Mouse (Mus musculus): Measurements from ENCODE around the gene Slc36a4. TPM values are rescaled to one million over a fixed set of nuclear protein-coding genes. Genes with fewer than 3 reads are reported as not detected.

The Slc36a4 gene
- total RNA-seq (2021) = 10 to 100 TPM; 30.6 to 31.2 TPM
- 3.0 and 5.0 TPM in 2 replicates for polyA plus RNA-seq (2012; rRNA removed)
- long read RNA-seq, full-length matches to known transcripts = 4 of 9 reads
- long read RNA-seq, partial matches to known transcripts = 1 of 9 reads
- long read RNA-seq, other reads (novel, unspliced or antisense) = 4 of 9 reads

DNA sequence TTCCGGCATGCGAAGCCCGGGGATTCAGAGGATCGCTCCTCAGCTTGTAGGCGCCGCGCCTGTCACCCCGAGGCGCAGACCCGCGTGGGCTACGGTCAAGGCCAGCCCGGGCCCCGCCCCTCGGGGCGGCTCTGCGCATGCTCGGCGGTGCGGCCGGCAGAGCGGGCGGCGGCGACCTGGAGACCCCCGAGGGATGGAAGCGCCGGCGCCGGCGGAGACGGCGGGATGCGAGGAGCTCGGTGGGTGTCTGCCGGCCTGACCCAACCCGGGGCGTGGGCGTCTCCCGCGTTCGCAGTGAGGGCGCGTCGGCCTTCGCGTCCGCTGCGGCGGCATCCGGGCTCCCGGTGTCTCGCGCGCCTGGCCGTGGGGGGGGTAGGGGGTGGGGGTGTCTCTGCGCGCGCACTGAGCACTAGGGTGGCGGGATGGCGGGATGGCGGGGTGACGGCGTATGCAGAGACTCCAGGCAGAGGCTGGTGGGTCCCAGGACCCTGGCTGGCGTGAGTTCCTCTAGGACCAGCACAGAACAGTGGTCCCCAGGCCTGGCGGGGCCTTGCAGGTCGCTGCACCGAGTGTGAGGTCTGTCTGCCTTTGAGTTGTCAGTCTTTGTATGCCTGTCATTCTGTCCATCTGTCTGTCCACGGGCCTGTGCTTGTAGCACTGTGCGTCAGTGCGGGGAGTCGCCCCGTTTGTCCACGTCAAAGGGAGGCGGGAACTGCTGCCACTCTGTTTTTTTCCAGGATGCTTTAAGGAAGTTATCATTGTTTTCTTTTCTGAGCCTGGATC, at the start of gene Slc36a4:
Gene Slc36a4 (plus strand): TSS at position 140 of the 783 bp plus-strand sequence.
- peak; percentile 91 for DNase-seq

DNA sequence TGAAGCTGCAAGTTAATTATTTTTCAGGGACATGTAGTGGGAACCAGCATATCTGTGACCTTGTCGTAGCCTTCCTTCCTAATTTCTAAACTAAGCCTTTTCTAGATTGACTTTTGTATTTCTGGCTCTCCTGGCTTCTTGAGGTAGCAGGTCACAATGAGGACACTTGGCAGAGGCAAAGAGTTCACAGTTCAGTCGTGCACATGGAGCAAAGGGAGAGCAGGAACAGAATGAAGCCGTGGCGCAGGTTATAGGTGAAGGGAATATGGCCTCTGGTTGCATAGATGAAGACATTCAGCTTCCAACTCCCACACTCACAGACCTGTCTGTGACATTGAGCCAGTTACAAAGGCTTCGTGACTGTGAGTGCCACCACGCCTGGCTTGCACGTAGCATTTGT, 44.9 kb upstream of the Slc36a4 start:
- no peak for DNase-seq

DNA sequence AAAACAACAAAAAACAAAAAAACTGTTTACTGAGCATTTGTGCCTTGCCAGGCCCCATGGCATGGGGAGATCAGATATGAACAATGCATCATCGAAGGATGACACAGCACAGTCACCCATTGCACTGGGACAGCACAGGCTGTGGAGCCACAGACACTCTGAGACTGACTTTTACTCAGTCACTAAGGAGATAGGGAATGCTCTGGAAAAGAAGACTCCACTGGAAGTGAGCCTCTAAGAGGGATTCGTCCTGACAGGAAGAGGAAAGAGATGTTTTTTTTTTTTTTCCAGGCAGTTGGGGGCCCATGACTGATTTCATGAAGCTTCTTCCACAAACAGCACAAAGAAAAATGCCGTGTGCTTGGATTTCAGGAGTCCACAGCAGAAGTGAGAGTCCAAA, 40.1 kb upstream of the Slc36a4 start:
- DNase-seq = no peak

DNA sequence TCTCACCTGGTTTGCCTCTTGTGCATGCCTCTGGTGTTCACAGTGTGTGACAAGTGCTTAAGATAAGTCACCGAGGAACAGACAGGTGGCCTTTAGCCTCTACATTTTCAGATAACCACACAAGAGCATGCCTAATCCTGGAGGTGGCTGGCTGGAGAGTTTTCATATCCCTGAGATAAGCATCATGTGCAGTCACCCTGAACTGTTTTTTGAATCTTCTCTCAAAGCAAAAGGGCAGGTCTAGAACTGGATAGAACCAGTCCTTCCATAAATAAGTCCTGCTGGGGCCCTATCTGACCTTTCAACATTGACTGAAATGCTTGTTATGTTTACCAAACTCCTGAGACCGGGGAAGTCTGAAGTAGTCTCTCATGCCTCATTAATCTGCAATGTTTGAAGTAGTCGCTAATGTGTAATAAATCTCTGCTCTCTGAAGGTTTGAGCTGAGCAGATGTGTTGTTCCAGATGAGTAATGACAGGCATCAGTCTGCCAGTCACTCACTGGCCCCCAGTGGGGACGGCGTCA, 39.5 kb upstream of the Slc36a4 start:
- DNase-seq = no peak

DNA sequence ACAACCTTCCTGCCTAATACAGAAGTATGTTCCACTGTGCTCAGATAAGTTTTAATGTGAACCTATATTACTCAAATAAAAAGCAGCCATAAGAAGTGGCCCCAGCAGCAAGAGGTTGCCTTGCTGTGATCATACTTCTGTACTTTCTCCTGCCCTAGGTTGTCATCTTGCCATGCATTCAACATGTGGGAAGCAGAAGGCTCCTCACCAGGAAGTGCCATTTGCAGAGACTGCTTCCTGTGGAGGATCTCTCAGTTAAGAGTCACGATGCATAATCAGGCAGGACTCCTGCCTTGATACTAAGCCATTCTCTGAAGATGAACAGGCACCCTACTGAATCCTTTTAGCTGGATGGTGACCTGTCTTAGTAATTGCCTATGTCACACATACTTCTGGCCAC, 37.3 kb upstream of the Slc36a4 start:
- no peak for DNase-seq

DNA sequence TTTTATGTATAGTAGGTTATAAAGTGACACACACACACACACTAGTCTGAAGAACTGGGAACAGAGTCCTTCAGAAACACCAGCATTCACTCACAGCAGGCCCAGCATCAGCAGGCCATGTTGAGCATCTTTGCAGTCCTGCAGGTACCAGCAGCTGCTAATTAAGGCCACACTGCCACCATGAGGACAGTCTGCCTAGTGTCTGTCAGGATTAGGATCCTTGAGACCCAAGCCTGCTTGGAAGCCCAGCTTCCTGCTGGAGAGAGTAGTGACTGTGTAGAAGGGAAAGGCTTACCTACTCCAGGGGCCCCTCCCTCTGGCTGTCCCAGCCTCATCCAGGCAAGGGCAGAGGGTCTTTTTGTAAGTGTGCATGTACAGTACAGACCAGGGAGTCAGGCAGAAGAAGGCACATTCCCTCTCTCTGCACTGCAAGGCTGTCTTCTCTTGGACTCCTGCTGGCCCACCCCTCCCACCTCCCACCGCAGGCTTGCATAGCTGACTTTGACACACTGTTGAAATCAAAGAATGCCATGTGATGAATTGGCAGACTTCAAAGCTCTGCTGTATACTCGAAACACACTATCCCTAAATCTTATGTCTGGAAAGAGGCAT, 27.6 kb upstream of the Slc36a4 start:
- DNase-seq = peak; percentile 84

DNA sequence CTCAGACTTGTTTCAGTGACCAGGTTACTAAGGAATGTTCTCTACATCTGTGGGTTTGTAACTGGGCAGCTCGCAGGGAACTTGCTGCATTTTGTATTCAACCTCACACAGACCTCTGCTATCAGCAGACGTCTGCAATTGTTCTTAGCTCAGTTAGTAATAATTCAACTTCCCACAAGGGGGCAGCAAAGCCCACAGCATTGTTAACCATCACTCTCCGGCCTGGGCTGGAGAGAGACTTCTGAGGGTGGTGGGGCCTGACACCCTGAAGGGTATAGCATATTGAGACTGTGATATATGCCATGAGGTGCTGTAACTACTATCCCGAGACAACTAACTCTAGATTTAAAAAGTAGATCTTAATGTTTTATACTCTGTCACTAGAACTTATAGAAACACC, 24.3 kb upstream of the Slc36a4 start:
- peak; percentile 68 for DNase-seq

DNA sequence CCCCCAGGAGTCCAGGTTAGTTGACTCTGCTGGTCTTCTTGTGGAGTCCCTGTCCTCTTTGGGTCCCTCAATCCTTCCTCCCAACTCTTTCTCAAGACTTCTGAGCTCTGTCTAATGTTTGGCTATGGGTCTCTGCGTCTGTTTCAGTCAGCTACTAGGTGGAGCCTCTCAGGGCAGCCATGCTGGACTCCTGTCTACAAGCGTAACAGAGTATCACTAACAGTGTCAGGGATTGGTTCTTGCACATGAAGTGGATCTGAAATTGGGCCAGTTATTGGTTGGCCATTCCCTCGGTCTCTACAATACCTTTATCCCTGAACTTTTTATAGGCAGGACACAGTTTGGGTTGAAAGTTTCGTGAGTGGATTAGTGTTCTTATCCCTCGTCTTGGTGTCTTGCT, 22.2 kb upstream of the Slc36a4 start:
- DNase-seq = no peak

DNA sequence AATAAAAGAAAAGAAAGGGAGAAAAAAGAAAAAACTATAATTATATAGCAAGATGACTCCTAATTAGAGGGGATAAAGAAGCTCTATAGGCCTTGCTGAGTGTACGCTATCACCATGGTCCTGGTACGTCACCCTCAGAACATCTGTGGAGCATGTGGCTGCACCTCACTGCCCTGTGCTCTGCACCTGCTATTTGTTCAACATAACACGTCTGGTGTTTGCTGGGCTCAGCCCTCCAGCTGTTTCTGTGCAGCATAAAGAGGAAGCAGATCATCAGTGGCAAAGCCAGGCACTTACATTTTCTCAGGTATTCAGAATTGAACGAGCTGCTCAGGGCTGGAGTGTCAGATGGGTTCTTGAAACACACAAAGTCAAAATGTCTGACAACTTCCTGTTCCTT, 15.7 kb upstream of the Slc36a4 start:
- DNase-seq = no peak

DNA sequence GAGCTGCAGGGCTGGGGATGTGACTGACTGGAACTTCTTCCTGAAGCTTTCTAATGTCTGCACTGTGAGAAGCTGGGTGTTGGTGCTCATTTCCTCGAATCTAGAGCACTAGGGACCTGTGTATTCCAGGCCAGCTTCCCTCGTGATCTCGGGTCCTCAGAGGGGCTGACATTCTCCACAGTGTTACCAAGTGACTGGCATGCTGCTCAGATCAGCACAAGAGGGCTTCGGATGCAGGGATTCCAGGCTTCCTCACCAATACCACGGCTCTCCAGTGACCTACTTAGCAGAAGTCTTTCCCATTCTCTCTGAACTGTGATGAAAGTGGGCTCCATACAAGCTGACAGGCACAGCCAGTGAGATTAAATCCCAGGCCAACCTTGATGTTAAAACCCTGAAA, 14.5 kb upstream of the Slc36a4 start:
- no peak for DNase-seq

DNA sequence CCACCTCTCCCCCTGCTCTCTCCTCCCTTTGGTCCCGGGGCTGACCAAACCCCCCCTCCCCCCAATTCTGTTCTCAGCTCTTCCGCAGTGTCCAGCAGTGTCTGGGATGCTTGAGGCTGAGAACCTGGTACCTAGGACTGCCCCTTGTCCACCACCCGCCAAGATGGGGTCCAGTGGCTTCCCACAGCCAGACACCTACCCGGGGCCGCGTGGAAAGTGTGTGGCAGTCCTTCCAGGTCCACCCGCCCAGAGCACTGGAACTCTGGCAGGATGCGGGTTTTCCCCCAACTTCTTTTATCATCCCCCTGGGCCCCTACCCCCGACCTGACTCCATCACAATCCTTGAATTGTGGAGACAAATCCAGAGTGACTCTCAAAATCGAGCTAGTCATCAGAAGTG, 3.8 kb upstream of the Slc36a4 start:
- no peak for DNase-seq

DNA sequence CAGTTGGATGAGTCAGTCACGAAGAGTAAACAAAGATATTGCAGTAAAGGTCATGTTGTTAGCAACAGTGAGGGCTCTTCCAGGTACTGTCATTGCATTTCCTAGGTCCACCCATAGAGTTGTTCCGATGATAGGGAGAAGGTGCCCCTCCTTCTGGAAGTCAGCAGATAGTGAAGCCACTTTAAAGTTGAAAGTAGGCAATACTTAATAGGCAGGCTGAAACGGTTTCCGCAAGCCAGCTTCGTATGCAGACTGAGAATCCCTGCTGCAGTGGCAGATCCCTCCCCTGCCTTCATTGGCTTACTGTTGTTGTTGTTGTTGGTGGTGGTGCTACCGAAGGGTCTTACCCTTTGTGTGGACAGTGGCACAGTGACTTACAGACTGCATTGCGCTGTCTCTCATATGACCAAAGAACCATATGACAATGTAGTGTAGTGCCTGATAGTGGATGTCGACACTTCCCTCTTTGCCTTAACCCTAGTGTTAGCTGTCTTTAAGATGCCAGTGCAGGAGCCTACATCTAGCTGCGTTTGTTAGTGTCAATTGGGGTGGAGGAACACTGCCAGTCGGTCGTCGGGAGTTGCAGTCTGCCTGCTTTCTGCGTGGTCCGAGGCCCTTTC, 449 bp upstream of the Slc36a4 start:
- DNase-seq = peak; percentile 52

DNA sequence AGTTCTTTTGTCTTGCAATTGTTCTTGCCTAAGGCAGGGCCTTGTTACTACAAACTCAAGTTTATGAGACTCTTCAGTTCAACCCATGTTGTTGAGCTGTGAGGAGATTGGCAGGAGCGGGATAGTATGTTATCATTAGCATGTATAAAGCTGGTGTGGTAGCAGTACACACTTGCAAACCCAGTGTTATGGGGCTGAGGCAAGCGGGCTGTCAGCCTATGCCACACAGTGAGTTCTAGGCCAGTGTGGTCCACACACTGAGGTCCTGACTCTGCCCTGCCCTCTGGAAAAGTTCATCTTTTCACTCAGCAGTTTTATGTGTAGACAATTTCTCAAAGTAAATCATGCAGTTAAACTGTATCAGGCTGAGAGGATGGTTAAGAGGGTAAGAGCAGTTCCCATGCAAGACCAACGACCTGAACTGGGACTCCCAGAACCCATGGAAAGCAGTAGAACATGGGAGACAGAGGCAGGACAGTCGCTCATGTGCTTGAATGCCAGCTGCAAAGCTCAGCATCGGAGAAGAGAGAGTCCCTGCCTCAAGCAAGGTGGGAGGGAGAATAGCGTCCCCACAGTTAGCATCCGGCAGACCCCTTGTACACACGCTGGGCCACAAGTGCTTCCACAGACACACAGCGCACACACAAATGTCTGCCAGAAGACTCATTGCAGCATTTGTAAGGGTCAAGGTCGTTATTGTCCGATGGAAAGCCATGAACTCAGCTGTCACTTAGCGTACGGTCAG, 1.5 kb downstream of the Slc36a4 start:
- DNase-seq = no peak

DNA sequence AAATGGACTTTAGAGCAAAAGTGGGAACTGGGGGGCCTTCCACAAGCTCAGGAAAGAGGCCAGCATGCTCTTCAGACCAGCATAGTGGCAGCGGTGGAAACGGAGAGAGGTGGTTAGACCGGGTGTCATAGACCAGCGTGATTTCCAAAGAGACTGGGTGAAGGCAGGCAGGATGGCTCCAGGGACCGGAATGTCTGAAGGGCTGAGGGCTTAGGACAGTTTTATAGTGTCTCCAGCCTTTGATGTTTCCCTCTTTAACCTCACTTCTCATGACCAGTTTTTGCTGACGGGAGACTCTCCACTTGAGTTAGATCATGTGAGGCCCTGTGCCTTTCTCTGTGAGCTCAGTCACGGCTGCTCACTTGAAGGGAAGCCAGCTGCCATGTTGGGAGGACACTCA, 2.1 kb downstream of the Slc36a4 start:
- DNase-seq = no peak

DNA sequence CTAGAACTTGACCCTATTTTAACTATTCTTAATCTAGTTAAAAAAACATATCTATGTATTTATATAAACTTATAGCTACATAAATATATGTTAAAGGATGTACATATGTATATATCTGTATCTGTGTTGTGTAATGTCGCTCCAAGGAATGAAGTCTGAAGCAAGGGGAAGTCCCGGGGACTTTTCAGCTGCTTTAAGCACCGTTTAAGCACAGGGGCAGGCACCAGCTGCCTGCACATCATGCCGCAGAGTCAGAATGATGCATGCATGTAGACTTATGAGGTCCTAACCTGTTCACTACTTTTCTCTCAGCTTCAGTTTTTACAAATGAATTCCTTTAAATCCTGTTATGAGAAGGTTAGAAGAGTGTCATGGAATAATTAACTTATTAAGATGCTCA, 5.3 kb downstream of the Slc36a4 start:
- DNase-seq = no peak

DNA sequence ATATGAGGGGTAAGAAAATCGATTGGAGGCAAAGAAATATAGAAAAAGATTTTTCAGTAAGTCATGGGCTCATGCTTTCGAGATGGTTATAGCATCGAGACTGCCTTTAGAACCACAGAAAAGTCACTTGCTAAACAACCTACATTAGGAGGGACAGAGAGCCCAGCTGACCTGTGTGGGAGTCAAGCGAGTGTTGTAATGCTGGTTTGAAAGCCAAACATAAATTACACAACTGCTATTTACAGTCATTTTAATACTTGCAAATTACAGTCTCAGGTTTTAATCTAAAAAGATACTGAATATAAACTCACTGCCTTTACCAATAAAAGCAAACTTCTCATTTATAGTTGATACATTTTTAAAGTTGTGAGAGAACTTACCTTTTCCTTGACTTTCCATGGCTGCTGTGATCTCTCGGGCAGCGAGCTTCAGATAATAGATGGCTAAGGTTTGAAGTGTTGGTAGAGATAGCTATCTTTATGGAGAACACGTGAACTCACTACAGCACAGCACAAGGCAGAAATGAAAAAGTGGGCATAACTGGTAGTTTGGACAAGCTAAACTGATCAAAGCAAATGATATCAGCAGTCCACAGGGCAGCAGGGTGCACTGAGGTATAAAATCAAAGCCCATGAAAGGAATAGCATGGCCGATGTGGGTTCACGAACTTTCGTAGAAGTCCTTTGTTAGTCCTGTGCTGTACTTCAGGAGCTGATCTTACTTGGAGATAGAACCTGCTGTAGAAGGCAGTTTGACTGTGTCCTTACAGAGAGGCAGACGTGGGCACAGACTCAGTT, 5.9 kb downstream of the Slc36a4 start:
- DNase-seq = no peak

DNA sequence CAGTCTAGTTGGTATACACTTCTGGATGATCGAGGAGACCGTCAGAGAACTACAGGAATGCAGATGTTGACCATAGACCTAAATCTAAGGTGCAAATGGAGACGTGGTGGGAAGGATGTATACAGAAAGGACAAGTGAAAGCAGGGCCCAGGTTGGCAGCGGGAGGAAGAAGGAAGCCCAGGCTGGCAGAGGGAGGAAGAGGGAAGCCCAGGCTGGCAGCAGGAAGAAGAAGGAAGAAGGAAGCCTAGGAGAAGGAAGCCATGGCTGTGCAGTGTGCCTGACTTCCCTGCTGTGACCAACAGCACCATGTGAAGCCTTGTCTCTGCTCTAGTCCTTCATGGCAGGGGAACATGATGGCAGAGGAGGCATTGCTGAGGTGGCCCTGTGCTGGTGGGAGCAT, 7.8 kb downstream of the Slc36a4 start:
- no peak for DNase-seq

DNA sequence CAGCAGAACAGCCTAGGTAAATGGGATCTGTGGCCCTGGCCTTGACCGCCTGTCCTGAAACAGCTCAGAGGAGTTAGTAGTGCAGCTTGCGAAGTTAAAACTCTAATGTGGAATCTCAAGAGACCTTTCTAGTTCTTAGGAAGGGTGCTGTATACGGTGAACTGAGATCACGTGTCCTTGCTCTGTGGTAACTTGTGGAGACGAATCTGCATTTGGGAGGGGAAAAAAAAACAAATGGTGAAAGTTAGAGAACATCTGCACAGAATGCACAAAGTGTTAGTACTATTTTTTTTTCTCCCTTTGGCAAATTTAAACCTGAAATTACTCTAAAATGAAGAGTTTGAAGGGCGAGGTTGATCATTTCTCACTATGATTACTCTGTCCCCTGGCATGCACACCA, 8.8 kb downstream of the Slc36a4 start:
- no peak for DNase-seq

DNA sequence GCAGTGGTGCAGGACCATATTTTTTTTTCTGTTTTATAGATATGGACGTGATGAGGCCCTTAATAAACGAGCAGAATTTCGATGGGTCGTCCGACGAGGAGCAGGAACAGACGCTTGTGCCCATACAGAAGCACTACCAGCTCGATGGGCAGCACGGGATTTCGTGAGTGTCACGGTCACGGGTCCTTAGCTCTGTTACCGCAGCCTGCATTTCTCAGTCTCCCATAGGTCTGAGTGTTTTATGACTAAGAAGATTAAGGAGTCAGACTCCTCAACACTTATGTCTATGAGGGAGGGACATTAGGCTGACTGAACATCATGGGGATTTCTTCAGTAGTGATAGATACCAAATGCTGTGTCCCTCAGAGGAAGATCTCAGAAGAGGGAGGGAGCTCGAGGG, 10.1 kb downstream of the Slc36a4 start:
- no peak for DNase-seq

DNA sequence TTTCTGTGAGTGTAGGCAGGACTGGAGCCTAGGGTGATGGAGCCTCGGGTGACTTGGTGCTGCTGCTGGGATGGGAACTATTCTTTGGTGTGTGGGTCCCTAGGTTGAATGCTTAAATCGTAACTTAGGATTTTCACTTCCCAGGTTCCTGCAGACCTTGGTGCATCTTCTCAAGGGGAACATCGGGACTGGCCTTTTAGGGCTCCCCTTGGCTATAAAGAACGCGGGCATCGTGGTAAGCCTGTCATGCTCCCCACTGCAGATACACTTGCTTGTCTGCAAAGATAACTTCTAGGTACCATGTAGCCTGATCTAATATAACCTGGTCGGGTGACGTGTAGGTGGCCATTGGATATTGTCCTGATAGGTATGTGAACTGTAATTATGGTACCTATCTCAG, 11.0 kb downstream of the Slc36a4 start:
- DNase-seq = no peak

DNA sequence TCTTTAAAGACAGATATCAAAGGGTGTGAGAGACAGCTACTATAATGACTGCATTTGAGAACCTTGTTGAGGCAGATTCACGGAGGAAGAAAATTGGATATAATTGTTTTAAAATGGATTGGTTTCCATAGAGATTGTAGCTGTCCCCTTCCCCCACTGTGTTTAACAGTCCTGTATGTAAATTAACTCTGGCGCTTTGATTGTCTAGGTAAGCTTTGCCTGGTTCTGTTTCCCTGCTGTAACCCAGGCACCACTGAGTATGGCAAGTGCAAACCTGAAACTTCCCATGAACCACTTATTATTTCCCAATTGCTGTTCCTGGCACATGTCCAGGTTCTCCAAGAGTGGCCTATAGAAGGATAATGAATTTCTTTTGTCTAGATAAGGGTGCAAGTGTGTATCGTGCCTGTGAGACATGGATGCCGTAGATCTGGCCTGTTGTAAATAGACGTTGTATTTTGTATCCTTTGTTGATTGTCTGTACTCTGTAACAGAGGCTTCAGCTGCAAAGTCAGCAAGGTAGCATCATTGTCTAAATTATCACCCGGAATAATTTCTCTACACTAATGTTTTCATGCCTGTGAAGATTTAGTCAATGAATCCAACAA, 11.8 kb downstream of the Slc36a4 start:
- no peak for DNase-seq

All from adrenal gland, adult 2 months (tissue).